Mouse (Mus musculus) lung, postnatal 10 days (tissue): ENCODE results near the gene Eml3.
A peak's percentile ranks its signal among the peaks of the same experiment; 100 is the strongest.

Source experiments
- DNase-seq: peaks from one replicate; pipeline ENCODE4 v3.0.0; 2021

Gene Eml3

GRCm38 (mm10) chr19:8919000-8919399 lies 10.4 kb upstream of the Eml3 start:
- DNase-seq, result no peak

DNA sequence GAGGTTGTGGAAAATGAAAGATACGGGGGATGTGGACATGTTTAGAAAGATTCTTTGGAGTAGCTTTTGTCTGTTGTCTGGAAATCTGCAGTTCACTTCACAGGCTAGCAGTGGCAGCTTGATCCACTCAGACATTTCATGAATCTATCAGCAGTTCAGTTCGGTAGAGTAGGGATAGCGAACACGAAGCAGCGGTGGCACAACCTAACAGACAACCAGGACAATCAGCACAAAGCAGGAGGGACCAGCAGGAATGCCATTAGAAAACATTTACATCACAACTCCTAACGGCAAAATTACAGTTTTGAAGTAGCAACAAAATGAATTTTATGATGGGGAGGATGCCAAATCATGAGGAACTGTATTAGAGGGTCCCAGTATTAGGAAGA lies 9.7 kb upstream of the Eml3 start:
- DNase-seq, result no peak

- peak; percentile 98 for DNase-seq
Observed at GRCm38 (mm10) chr19:8920073-8920736, 9.1 kb upstream of the Eml3 start, which contains the start of gene B3gat3. B3gat3 (plus strand) TSS chr19:8920374.

GRCm38 (mm10) chr19:8920836-8921291 lies 8.5 kb upstream of the Eml3 start:
- DNase-seq, result no peak

DNA sequence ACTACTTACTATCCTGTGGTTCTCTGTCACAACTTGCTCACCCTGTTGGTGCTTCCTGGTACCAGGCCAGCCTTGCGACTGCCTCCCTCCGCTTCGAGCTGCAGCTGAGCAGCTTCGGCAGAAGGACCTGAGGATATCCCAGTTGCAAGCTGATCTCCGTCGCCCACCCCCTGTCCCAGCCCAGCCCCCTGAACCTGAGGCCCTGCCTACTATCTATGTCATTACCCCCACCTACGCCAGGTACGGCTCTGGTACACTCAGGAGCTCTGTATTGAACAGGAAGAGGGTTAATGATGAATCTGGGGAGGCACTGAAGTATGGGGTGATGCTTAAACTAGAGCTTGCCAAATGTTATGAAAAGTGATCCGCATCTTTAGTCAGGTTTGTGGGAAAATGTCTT lies 7.6 kb upstream of the Eml3 start:
- DNase-seq, result no peak

- DNase-seq, result no peak
Observed at GRCm38 (mm10) chr19:8926766-8927165, 2.6 kb upstream of the Eml3 start.

DNA sequence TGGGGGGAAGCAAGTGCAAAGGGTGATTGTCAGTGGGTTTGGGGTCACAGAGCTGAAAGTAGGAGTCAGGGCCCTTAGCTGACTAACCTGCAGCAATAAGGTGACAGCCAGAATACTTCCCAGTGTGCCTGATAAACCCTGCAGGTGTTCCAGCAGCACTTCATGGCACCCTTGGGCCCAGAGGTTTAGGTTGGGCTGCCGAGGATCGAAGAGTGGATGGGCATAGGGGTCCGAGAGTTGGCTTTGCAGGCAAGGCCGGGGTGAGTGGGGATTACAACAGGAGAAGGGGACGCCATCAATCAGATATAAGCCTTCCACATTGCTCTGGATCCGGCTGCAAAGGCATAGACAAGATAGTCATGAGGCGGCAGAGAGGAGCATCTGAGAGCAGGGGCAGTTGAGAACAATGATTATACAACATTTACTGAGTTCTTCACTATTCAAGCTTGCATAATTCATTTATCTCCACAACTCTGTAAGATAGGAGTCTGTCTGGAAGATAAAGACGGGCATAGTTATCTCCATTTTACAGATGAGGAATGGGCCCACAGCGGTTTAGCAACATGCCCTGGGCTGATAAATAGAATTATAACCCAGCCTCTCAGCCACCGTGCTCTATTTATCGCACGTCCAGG lies 1.3 kb upstream of the Eml3 start:
- no peak for DNase-seq

DNA sequence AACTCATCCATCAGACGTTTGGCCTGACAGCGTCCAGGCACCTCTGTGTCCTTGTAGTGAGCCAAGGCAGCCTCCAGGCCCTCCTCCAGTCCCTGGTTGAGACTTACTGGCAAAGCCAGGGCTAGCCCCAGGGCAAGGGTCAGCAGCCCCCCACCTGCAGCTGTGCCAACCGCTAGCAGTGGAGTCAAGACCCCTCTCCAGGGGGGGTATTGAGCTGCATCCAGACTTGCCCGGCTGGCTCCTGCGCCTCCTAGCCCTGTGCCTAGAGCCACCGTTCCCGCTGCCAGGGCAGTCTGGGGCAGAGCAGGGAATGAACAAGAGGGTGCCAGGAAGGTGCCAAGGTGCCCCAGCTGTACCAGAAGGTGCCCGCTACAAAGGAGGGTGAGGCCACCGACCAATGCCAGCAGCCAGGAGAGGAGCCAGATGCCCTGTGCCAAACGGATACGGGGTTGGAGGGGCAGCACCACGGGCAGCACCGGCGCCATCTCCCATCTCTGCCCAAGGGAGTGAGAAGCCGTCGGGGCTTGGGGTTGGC lies 596 bp upstream of the Eml3 start:
- DNase-seq, result no peak

DNA sequence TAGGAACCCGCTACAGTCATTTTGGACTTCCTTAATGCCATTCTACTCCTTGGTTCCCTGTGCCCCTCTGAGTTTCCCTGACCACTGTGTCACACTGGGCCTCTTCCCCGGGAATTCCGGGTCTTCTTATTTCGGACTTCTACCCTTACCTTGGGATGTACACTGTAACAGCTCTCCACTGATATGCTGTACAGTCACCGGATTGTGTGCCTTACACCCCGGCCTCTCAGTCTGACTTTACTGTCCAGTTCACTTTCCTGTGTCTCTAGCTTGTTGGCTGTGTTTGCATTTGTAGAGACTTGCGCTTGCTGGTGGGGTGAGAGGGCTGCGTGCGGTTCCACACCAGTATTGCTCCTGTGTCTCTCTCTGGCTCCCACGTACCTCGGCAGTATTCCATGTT lies 765 bp downstream of the Eml3 start:
- no peak for DNase-seq

GRCm38 (mm10) chr19:8930771-8931170 lies 1.4 kb downstream of the Eml3 start:
- DNase-seq, result no peak

GRCm38 (mm10) chr19:8936736-8937135 lies 7.4 kb downstream of the Eml3 start:
- no peak for DNase-seq

GRCm38 (mm10) chr19:8940526-8941133 lies 11.3 kb downstream of the Eml3 start:
- DNase-seq, result no peak

- DNase-seq, result no peak
Observed at GRCm38 (mm10) chr19:8941136-8941514, 11.8 kb downstream of the Eml3 start.

GRCm38 (mm10) chr19:8941515-8942217 lies 12.3 kb downstream of the Eml3 start, which contains the start of gene Mta2:
Mta2 (plus strand) TSS chr19:8941875.
- DNase-seq, result peak; percentile 98

GRCm38 (mm10) chr19:8942276-8942964 lies 13.1 kb downstream of the Eml3 start:
- DNase-seq, result peak; percentile 61

GRCm38 (mm10) chr19:8943047-8943446 lies 13.7 kb downstream of the Eml3 start:
- DNase-seq, result no peak

DNA sequence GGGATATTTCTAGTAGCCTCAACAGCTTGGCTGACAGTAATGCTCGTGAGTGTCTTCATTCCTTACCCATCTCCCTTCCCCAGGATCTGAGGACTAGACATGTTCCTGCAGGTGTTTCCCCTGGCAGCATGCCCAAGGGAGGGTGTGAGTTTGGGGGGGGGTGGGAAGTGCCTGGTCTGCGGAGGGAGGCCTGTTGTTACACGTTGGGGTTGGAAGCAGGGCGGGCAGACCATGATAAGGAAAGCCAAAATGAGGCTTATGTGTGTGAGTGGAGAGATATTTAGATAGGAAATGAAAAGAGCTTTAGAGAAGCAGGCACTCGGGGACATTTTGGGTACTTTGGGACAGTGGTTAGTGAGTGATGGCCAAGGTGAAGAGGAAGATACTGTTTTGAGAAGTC lies 14.7 kb downstream of the Eml3 start:
- no peak for DNase-seq

GRCm38 (mm10) chr19:8944750-8945149 lies 15.4 kb downstream of the Eml3 start:
- peak; percentile 94 for DNase-seq

DNA sequence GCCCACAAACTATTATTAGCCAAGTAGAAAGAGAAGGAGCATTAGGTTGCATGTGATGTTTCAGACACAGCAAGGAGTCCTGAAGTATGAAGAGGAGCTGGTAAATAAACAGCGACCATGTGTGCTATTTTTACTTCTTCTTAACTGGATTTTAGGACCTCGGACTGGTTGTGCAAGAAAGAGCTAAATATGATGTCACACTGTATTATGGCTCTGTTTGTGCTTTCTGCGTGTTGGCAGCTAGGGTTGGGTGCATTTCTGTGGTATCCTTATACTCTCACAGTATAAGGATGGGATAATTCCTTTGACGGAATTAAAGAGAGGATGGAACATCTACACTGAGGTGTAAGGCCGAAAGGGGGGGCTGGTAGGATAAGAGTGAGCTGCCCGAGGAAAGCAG lies 15.9 kb downstream of the Eml3 start:
- no peak for DNase-seq

GRCm38 (mm10) chr19:8946929-8947328 lies 17.6 kb downstream of the Eml3 start:
- no peak for DNase-seq

GRCm38 (mm10) chr19:8950190-8950589 lies 20.8 kb downstream of the Eml3 start:
- DNase-seq, result no peak

- no peak for DNase-seq
Observed at GRCm38 (mm10) chr19:8952241-8952640, 22.9 kb downstream of the Eml3 start.
